Mouse (Mus musculus) cerebellum, adult 8-10 months (tissue): Measurements from ENCODE around the gene Zfp687.
"Not testable (repeated sequence)": the region's sequence is repeated elsewhere in the genome, so short reads cannot be mapped to it uniquely, and the experiment has no call there.

Experiments used
- DNase-seq: peaks from one replicate; pipeline ENCODE4 v3.0.0; 2022

Gene Zfp687

DNA sequence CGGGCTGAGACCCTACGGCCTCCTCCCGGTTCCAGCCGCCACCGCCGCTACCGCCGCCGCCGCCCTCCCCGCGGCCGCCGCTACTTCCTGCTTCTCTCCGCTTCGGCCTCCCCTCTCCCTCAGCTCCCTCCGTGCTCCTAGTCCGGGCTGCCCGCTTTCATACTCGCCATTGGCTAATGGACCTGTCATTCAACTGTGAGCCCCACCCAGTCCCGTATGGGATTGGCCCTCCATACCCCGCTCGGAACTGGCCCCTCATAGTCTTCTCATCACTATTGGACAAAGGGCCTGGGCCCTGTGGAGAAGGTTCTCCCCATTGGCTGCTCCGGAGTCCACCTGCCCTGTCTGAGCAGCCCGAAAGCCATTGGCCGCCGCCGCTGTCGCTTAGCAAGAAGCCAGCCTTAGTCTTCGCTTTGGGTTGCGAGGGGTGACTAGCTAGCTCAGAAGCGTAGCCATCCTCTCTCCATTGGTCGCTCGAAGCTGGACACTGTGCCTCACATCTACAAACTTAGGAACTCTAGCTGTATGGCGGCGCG lies at the start of gene Zfp687:
Gene Zfp687 (minus strand): TSS at position 112 of the 536 bp plus-strand sequence.
- peak; percentile 100 for DNase-seq

DNA sequence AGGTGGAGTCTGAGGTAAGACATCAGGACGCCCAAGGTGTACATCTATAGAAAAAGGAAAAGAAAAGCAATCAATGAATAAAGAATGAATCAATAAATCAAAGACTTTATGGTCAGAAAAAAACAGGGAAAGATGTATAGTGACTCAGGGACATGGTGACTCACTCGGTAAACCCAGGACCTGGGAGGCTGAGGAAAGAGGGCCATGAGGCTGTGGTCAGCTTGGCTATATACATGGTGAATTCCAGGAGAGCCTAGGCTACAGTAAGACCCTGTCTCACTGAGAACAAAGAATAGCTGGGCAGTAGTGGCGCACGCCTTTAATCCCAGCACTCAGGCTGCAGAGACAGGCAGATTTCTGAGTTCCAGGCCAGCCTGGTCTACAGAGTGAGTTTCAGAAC lies 48.5 kb upstream of the Zfp687 start:
- no peak for DNase-seq

DNA sequence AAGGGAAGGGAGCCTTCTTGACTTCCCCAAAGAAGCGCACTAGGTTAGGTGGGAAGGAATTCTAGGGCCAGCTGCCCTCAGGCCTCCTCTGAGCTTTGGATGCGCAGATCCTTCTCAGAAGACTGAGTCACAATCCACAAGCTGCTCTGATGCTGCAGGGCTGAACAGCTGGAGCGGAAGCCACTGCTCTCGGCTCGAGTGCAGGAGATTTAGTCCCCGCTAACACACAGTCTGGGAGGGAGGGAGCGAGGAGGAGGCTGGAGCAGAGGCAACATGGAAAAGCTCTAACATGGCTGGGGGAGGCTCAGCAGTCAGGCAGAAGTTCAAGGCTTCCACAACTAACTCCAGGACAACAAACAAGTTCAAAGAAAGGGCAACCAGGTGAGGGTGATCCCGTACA lies 42.8 kb upstream of the Zfp687 start:
- DNase-seq: no peak

DNA sequence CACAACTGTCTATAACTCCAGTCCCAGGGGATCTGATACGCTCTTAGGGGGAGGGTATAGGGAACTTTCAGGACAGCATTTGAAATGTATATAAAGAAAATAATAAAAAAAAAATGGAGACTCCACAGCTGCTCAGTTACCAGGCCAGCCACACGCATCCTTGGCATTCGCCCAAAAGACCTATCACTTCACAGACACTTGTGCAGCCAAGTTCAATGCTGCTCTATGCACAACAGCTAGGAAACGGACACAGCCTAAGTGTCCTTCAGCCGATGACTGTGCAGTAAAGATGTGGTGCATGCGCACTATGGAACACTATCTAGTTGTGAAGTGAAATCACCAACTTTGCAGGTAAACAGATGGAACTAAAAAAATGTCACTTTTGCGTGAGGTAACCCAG lies 41.0 kb upstream of the Zfp687 start:
- no peak for DNase-seq

DNA sequence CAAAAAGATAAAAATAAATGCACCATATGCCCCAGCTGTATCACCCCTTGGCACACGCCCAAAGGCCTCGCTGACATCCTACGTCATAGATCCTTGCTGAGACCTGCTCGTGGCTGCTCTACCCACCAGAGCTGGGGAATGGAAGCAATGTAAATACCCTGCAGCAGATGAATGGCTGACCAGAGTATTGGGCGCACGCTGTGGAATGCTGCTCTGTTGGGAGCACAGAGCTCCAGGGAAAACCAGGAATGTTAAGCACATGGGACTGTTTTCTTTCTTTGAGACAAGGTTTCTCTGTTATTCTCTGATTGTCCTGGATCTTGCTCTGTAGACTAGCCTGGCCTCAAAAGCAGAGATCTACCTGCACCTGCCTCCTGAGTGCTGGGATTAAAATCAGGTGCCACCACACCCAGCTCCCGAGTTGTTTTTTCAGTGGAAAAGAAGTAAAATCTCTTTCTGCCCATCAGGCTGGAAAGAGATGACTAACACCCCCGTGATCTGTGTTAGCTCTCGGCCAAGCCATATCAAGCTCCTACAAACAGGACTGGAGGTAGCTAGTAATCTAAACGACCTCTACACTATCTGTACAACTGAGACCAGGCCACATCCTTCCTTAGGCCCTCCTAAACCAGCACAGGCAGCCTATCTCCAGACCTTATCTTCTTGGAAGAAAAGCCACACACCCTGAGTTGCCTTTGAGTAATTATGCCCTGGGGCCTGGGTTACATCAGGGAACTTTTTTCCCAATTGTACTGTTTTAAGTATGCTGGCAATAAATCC lies 39.4 kb upstream of the Zfp687 start:
- peak; percentile 34 for DNase-seq

DNA sequence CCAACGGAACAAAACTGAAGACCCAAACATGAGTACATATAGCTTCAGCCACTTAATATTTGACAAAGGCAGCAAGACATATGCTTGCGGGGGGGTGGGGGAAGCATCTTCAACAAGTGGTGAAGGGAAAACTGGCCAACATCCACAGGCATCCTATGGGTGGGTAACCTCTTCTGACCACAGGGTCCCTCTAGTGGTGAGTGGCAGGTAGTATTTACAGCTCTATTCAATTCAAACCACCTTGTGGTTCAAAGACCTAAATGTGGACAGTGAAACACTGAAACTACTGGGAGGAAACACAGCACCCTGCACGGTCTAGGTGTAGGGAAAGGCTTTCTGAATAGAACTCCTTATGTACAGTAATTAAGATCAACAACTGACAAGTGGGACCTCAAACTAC lies 38.5 kb upstream of the Zfp687 start:
- peak; percentile 25 for DNase-seq

DNA sequence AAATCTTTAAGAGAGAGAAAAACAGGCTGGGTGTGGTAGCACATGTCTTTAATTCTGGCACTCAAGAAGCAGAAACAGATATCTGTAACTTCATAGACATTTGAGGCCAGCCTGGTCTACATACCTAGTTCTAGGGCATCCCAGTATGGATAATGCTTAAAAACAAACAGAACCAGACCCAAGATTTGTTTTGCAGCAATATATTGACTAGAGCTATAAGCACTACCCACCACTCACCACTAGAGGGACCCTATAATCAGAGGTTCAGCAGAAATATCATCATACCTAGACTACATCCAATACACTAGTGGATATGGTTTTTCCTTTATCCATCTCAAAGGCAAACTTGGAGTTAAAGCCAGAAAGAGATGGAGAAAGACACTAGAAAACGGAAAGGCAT lies 37.7 kb upstream of the Zfp687 start:
- DNase-seq: peak; percentile 46

DNA sequence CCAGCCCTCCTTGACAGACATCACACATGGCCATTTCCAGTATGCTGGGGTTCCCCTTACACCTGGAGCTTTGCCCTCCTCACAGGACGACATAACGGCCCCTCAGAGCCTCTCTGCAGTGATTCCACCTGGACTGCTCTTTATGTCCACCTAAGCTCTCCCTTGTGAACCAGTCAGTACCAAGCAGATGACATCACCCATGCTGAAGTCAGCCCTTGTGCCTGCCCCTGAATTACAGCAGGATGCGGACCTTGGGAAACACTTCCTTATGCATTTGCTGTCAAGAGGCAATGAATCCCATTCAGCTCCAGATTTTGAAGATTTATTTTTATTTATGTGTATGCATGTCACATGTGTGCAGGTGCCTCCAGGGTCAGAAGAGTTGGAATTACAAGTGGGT lies 32.7 kb upstream of the Zfp687 start:
- no peak for DNase-seq

DNA sequence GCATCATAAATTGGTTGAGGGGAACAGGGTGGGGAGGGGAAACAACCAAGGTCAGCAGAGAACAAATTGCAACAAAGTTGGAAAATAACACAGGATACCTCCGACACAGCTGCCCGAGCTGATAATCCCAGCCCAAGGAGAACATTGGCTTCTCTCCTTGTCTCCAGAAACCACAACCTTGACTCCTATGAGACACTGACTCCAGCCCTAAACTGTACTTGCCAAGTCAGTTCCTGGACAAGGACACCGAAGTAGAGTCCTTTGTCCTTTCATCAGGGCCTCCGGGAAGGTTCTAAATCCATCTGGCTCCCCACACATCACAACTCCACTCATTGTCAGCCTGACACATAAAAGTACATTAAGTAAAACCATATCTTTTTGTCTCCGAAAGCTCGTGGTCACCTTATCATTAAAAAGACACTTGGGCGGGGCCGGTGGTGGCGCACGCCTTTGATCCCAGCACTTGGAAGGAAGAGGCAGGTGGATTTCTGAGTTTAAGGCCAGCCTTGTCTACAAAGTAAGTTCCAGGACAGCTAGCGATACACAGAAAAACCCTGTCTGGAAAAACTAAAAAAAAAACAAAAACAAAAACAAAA lies 31.3 kb upstream of the Zfp687 start:
- no peak for DNase-seq

DNA sequence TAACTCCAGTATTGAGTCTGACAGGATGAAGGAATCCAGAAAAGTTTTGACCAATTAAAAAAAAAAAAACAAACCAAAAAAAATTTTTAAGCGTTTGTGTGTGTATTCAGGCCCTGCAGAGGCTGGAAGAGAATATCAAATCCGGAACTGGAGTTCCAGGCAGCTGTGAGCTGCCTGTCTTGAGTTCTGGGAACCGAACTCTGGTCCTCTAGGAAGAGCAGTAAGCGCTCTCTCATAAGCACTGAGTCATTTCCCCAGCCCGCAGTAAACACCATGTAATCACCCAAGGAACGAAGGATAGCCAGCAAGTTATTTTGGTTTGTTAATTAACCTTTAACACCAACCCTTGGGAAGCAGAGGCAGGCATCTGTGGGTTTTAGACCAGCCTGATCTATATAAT lies 28.0 kb upstream of the Zfp687 start:
- DNase-seq: no peak

DNA sequence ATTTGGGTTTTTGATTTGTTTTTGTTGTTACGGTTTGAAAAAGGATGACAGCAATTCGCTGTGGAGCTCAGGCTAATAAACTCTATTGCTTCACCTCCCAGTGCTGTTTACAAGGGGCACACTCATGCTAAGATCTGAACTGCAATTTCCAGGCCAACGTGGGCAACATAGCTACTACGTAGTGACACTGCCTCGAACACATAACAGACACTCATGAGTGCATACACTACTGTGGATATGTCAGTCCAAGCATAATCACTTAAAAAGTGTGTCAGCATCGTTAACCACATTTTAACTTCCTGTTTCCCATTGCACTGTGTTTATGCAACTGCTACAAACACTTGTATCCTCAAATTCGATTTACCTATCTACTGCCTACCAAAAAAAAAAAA lies 27.6 kb upstream of the Zfp687 start:
- DNase-seq: no peak

DNA sequence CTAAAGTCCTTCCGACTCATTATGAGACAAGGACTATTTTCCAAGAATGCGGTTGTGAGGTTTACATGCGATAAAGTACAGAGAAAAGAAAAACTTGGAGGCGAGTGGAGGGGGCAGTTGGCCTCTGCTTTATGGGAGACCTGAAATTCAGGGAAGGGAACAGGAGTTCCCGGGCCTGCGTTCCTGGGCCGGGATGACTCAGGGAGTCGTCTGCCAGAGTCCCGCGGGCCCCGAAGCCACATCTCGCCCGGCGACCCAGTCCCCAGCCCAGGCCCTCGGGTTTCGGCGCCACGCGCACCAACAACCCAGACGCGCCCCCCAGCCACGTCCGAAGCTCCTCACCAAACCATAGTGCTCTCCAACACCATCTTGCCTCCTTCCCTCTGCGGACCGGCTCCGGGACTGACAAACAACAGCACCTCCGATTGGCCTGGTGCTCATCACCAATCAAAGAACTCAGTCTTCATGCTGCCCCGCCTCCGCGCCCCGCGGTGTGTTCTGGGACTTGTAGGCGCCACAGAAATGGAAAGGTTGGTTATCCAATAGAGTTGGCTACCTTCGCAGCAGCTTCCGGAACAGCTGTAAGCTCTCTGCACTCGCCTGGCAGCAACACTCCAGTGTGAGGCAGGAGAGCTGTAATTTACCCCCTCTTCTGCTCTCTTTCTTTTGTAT lies 27.1 kb upstream of the Zfp687 start, which contains the start of gene Psmd4:
Gene Psmd4 (minus strand): TSS at position 449 of the 672 bp plus-strand sequence.
- DNase-seq: peak; percentile 95

DNA sequence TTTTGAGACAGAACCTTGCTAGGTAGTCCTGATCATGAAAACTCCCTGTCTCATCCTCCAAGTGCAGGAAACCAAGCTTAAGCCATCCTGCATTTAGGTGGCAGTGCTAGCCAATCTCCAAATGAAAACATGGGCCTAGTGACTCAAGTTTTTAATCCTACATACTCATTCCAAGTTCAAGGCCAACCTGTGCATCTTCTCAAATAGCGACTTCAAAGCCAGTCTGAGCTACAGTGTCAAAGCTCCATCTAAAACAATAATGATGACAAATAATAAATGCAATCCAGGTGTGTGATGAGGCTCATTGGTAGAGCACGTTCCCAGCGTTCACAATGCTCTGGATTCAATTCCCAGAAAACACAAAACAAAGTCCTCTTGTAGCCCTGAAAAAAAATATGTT lies 26.4 kb upstream of the Zfp687 start:
- no peak for DNase-seq

DNA sequence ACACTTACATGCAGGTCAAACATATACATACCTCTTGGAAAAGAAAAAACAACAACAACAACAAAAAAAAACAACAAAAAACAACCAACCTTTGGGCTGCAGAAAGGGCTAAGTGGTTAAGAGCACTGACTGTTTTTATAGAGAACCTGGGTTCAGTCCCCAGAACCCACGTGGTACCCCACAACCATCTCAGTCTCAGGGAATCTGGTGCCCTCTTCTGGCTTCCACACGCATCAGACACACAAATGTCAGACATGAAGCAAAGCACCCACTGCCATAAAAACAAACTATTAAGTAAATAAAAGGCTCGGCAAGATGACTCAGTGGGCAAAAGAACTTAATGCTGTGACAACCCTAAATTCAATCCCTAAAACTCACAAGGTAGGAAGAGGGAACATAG lies 14.7 kb upstream of the Zfp687 start:
- no peak for DNase-seq

DNA sequence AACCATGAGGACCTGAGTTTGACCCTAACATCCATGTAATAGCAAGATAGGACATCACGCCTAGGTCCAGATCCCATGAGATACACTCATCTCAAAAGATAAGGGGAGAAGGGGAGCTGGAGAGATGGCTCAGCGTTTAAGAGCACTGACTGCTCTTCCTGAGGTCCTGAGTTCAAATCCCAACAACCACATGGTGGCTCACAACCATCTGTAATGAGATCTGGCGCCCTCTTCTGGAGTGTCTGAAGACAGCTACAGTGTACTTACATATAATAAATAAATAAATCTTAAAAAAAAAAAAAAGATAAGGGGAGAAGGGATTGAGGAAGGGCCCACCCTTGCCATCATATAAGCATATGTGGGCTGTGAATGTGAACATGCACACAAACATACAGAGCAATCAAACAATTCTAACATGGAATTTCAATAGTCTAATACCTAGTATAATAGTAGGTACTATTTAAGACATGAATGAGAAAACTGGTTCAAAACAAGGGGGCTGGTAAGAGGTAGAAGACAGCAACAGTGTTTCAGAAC lies 14.1 kb upstream of the Zfp687 start:
- DNase-seq: not testable (repeated sequence)

DNA sequence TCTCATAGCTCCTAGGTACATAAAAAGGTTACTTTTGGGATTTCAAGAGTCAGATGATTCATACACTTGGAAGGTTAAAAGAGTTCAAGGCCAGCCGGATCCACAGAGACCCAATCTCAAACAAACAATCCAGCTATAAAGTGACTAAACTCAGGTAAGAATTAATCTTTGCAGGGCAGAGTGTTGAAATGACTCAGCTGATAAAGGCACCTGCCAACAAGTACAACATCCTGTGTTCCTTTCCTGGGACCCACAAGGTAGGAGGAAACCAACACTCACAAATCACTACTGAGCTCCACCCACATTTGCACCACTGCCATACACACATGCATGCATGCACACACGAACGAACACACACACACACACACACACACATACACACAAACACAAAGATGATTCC lies 13.4 kb upstream of the Zfp687 start:
- no peak for DNase-seq

DNA sequence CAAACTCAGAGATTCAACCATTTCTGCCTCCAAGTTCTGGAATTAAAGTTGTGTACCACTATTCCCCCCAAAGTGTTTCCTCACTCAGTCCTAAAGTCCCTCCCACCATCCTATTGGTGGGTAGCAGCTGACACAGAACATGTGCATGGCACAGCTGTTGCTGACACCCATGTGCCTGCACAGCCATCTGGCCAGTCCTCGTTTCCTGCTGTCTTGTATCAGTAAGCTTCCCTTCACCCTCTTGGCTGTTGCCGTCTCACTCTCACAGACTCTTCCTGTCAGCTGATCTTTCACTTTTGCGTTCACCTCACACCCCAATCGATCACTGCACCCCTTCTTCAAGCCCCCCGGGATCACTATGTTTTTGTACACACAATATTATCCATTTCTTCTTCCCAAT lies 12.5 kb upstream of the Zfp687 start:
- no peak for DNase-seq

DNA sequence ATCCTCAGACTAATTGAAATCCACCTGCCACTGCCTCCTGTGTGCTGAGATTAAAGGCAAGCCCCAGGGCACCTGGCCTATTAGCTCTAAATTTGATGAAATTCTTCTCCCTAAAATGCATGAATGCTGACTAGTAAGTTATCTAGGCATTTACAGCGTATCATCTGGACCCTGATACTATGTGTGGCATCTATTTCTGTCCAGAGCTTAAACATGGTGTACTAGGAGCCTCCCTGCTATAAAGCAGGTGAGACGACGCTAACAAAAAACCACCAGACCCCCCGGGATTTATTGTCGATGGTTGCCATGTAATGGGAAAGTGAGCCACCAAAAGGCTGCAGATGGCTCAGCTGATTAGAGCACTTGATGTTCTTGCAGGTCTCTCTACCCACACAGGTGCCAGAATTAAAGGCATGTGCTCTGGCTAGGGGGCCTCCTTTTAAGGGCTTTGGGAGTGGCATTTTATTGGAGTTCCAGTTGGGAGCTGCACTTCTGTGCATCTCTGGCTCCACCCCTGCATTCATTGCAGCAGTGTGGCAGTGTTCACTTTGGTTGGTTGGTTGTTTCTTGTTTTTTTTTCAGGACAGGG lies 11.9 kb upstream of the Zfp687 start:
- no peak for DNase-seq

DNA sequence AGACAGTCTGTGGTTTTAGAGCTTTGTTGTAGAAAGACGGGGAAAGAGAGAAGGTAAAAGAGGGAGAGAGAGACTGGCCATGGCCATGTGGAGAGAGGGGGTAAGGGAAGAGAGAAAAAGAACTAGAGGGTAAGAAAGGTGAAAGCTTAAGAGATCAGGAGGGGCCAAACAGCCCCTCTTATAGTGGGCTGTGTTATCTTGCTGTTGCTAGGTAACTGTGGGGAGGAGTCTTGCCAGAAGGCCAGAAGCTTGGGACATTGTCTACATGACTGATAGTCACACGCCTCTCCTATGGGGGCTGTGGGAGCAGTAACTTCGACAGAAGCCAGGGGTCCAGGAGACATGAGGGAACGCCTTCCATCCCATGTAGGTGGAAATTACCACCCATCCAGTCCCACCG lies 10.0 kb upstream of the Zfp687 start:
- DNase-seq: no peak

DNA sequence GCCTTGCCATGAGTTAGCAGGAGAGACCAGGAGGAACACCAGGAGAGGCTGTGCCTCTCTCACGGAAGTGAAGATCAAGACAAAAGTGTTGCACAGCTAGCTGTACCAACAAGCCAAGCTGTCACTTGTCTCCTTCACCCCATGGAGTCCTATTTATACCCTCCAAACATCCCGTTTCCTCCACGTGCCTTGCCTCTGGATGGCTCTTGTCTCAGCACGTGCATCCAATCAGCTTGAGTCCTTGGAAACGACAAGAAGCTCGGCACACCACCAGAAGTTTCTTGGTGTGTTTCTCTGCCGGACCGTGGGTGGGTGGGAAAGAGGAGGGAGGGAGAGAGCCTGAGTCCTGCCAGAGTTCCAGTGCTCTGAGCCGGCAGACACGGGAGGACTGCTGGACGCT lies 9.3 kb upstream of the Zfp687 start:
- no peak for DNase-seq

DNA sequence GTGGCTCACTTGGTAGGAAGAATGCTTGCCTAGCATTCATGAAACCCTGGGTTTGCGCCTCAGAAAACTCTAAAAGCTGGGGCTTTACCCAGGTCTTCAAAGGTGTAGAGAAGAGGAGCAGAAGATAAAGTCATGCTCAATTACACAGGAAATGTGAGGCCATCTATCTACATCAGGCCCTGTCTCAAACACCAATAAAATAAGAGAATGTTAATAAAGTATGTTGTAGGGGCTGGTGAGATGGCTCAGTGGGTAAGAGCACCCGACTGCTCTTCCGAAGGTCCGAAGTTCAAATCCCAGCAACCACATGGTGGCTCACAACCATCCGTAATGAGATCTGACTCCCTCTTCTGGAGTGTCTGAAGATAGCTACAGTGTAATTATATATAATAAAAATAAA lies 5.7 kb upstream of the Zfp687 start:
- DNase-seq: not testable (repeated sequence)

DNA sequence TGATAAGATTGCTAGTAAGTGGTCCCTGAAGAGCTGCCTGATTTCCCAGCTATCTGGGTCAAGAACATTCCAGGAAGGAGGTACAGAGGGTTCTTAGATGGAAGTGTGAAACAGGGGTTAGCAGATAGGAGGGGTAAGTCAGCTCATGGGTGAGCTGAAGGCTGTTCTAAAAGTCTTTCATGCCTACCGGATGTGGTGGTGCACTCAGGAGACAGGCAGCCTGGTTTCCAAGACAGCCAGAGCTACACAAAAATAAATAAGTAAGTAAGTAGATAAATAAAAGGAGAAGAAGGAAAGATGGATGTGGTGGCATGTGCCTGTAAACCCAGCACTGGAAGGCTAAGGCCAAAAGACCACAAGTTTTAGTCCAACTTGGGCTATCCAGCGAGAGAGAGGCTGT lies 3.5 kb upstream of the Zfp687 start:
- DNase-seq: no peak

DNA sequence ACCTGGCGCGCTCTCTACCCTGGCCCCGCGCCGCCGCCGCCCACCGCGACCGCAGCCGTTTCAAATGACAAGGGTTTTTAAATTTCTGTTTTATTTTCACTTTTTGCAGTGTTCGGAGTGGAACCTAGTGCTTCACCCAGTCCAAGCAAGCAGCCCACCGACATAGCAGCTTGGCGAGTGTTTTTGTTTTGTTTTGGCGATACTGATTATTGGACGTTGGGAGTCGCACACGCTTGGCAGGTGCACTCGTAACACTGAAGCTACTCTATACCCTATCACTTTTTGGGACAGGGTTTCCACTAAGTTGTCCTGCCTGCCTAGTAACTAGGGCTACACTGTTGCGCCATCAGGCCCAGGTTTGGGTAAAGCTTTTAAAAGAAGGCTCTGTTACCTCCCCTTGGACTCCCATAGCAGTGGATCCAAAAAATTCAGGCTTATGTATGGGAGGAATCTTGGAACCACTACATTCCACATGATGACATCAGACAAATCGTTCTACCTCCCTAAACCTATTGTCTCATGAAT lies 1.3 kb upstream of the Zfp687 start:
- no peak for DNase-seq
